Mouse (Mus musculus): Measurements from ENCODE around the gene Adamts3. TPM values are rescaled to one million over a fixed set of nuclear protein-coding genes. Genes with fewer than 3 reads are reported as not detected.
A peak's percentile ranks its signal among the peaks of the same experiment; 100 is the strongest.

The Adamts3 gene
- total RNA-seq, 2 experiments from 2014 or later = 26.2 to 27.7 TPM

DNA sequence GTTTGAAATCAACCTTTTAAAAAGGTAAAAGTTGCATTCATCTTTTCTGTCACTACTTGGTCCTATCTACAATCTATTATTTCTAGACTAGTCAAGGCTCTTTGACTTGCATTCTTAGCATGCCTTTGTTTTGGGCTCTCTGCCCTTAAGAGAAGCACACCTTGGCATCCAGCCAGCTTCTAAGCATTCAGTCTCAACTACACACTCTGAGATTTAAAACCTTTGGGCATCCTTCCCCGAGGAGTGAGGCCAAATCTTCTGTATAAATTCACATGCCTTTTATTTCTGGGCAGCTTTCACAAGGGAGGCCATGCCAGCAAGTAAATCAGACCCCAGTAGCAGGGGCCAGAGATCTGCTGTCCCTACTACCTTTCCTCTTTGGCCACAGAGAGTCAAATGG lies 178.9 kb downstream of the Adamts3 start:
- DNase-seq = no peak

DNA sequence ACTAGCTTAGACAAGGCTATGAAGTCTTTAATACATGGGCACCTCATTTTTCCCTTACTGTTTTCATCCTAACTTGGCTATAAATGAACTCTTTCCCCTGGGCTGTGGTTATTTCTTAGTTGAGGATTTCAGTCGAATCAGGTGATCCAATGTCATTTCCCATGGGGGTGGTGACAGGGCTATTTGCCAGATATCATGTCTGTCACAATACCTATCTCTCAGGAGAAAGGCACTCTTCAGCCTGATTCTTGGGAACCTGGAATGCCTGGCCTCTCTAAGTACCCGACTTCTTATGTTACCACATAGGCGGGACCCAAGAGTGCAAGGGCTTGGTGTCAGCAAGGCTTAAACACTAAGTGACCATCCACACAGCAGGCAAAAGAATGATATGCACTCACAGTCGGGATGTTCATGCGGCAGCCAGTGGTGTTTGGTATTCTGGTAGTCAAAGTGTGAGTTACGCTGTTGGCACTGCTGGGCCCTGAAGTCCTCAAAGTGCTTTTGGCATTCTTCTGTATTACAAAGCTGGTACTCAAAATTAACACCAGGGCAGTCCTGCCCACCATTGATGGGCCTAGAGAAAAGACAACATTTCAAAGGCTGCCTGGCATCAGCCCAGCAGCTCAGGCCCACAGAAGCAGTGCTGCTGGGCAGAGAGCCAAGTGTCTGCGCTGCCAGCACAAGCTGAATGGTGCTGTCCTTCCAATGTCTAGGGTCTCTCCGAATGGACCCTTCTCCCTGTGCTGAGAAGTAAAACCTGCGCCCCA lies 181.7 kb downstream of the Adamts3 start:
- DNase-seq = peak; percentile 73 to 74

DNA sequence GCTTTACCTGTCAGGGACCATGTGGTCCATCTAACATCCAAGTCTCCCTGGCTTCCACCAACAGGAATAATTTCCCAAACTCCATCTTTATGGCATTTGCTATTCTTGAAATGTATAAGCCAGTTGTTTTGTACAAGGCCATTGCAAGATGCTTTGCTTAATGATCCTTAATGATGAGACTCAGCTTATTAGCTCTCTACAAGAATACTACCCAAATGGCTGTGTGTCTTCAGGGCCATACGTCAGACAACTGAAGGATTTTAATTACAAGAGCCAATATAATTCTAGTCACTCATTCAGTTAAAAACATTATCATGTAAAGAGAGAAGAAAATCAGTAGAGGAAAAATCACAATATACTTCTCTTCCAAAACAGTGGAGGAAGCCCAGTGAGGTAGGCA lies 195.3 kb downstream of the Adamts3 start:
- no peak for DNase-seq

DNA sequence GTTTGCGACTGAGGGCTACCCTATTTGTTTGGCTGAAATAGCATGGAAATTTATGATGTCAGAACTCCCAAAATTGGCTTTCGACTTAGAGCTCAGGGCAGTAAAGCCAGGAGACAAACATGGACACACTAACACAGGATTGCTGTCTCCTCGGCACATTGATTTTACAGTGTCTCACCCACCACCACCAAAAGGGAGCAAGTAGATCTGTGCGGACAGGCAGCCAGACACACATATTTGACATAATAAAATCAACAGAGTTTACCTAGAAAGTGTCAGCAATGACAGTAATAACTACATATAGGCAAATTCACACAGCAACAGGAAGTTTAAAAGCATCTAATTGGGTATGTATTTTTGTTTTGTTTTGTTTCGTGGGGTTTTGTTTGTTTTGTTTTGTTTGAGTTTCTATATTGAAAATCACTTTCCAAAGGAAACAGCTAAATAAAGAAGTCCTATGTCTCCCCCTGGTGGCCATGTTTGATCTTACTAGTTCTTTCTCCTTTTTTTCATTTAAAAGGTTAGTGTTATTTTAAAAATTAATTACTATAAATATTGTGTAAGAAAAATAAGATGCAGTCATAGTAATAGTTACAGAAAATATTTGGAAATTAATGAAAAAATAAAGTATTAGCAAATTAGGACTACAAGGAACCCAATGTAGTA lies 203.1 kb downstream of the Adamts3 start:
- no peak for DNase-seq

DNA sequence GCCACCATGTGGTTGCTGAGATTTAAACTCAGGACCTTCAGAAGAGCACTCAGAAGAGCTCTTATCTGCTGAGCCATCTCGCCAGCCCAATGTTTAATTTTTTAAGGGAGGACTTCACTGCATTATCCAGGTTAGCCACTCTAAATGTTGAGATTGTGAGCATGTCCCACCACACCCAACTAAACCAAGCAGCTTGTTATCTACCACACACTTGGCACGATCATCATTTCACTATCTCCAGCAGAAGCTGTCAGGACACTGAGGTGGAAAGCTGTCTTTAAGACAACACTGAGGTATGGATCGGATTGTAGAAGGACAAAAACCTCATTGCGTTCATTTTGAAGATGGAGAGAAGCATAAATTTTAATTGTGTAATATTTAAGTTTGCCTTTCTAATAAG lies 205.0 kb downstream of the Adamts3 start:
- DNase-seq = no peak

DNA sequence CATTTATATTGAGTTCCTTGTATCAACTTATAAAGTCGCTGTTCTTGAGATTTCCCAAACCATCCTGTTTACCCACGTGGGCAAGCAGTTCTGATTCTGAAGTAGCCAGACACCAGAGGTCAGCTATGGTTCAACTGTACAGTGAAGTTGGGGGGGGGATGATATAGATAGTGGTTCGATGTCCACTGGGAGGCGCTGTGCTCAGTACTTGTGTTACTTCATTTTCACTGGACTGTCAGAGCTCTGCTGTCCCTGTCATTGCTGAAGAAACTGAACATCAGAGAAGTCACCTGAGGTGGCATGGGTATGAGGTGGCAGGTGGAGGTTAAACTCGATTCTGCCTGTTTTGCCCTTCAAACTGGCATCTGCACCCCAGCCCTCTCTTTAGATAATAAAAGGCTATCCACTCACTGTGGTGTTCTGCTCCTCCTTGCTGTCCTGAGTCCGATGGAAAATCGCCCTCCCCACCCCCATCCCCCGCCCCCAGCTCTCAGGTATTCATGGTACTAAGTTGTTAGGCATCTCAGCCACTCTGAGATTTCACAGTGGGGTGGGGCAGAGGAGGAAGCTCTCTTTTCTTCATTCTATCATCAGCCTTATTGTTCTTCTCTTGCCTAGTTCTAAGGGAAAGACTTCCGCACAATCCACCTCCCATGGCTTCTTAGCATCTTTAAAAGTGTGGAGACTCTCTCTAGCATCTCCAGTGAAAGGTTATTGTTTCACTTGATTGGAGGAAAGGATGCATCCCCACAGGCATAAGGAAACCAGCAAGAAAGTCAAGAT lies 208.9 kb downstream of the Adamts3 start:
- DNase-seq = no peak

DNA sequence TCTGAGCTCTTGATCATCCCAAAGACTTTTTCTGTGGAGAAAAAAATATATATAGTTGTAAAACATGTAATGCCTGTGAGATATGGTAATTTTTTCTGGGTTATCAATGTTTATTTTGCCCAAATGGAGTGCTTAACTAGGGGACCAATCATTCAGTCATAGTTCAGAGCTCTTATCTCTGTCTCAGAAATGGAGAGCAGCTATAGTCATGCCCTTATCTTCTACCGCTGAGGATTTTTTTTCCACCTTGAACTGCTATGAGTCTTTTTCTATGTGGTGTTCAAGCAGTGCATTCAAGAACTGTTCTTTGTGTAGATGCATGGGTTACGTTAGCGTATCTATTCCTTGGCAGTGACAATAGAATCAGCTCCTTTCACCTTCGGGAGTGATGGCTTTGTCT lies 210.2 kb downstream of the Adamts3 start:
- DNase-seq = no peak

DNA sequence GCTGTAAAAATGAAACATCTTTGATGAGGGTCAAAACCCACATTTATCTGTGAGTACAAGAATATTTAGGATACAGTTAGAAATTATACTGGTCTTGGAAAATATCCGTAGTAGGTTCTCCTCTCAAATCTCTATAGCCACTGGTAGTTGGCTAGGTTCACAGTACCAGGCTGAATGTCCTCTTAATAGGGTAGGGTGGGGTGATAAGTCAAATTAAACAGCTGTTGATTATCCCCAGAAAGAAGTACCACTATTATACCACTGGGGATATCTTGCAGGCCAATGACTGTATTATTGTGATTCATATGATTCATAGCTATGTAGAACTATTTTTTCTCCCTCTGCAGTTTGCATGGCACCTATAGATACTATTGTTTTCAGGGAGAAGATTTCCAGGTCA lies 228.8 kb downstream of the Adamts3 start:
- DNase-seq = no peak

DNA sequence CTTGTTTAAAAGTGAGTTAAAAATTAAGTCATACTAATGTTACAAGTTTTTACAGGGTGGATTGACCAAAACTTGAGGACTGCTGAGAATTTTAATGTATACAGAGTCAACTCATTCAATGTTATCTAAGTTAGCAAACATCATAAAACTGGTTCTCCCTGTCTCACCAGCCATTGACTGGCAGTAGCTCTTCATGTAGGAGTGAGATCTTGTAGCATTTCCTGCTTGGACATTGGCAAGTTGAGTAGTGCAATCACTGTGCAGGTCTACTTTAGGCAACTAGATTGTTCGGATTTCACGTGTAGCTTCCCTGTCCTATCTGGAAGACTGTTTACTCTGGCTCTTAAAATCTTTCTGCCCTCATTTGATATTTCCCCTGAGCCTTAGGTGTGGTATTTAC lies 229.3 kb downstream of the Adamts3 start:
- DNase-seq = no peak

DNA sequence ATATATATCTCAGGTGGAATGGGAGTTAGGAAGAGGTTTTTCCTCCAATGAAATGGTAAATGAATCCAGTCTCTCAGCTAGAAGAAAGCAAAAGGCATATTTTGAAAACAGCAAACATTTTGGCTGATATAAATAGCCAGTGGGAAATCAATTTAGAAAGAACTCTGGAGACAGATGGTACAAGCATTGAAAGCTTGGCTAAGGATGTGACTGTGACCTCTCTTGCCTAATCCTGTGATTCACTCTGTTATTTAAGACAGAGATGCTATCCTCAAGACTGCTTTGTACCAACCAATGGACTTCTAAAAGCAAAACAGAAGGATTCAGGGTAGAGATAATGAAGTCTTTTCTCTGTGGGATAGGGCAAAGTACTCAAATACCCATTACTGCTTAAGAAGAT lies 236.2 kb downstream of the Adamts3 start:
- no peak for DNase-seq

DNA sequence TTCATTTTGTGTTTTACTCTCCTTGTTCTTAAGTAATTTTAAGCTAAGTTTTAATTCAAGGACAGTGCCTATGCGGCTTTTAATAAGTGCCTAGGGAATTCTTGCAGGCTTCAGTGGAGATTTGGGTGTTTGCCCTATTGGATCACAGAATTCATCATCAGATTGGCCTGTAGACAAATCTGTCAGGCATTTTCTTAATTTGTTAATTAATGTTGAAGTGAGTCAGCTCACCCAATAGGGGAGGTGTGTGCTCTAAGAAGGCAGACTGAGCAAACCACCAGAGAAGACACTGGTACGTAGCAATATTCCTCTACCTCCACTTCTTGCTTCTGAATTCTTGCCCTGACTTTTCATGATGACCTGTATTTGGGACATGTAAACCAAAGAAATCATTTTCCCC lies 247.7 kb downstream of the Adamts3 start:
- DNase-seq = no peak

DNA sequence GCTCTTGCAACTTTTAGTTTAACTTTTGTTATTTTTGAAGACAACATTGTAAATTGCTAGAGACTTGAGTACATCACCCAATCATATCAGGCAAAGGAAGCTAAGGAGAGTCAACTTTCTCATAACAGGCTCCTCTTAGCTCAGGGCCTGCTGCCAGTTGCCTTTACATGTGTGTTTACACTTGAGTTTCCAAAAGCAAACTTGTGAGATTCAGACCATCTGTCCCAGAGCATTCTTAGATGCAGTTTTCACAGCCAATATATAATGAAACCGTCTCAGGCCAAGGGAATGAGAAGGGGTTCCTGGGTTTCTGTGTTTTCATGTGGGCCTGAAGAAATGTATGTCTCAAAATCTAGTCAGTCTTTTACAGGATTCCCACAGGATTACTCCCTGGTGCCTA lies 251.5 kb downstream of the Adamts3 start:
- DNase-seq = no peak
